Mouse (Mus musculus) adrenal gland (tissue): ENCODE measurements at regions not wholly inside any gene's neighbourhood (a gene's known extent, or its start where the extent isn't known, plus 50 kb on each side); places are given as distances from the start of the nearest gene placed in this dataset.

ENCODE experiments used
- intact Hi-C: fragments of 180-260 bp; cut with DNase I; formaldehyde crosslinking; loops from one replicate; pipeline ENCODE4 v1.15.1; 2025

GRCm38 (mm10) chr17:48880590-48880989 is 51.6 kb upstream of the Lrfn2 start:
- intact Hi-C loops, result no loop called here

GRCm38 (mm10) chr17:48881946-48882345 is 50.2 kb upstream of the Lrfn2 start:
- intact Hi-C loops, result no loop called here
